Mouse (Mus musculus): ENCODE results near the gene Ctc1. TPM values are rescaled to one million over a fixed set of nuclear protein-coding genes. Genes with fewer than 3 reads are reported as not detected.

Ctc1 gene
- total RNA-seq, 1 experiment from 2014 or later = 21.9 TPM

DNA sequence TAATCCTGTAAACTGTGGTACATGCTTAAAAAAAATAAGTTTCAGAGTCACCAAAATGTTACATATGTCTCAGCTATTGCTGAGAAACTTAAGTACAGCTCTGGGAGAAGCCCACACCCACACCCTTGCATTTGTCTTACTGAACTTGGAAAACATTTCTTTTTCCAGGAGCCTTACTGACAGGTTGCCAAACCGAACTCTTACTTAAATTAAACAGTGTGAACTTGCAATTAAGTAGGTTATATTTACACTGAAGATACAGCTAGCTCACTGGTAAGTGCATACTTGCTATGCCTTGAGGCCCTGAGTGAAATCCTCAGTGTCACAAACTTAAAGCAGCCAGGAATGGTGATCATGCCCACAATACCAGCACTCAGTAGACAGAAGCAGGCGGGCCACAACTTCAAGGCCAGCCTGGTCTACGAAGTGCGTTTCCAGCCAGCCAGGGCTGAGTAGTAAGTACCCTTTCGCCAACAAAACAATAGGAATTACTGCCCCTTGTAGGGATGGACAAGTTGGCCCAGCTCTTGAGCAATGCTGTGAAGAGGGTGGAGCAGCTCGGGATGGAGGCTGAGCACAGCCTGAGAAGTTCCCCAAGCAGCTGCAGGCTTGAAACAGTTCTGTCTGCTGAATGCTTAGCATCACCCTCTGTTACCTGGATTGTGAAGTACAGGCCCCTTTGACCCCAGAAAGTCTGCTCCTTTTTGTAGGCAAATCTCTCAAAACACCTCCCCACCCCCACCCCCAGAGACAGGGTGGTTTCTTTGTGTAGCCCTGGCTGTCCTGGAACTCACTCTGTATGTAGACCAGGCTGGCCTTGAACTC lies 58.5 kb downstream of the Ctc1 start:
- peak in 1 of 2 experiments; percentile 14; a peak in 1 of 4 replicates for ATAC-seq (replicated peaks in 1 of 2; ENCODE audit: insufficient read depth in 1 of 2, low FRiP score in 2 of 2, low TSS enrichment in 1 of 2, low read depth in 1 of 2, poor library complexity in 2 of 2, severe bottlenecking in 2 of 2)

DNA sequence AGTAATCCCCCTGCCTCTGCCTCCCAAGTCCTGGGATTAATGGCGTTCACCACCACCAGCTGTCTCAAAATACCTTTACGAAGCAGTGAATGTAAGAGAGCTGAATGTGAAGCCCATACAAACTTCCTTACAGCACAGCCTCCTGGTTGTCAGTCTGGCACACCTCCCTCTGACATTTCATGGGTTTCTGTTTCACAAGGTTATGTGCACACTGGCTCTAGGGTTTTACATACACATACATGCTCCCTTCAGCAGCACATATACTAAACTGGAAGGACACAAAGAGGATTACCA lies 59.0 kb downstream of the Ctc1 start:
- no peak for ATAC-seq (replicated peaks in 1 of 2; ENCODE audit: insufficient read depth in 1 of 2, low FRiP score in 2 of 2, low TSS enrichment in 1 of 2, low read depth in 1 of 2, poor library complexity in 2 of 2, severe bottlenecking in 2 of 2)

DNA sequence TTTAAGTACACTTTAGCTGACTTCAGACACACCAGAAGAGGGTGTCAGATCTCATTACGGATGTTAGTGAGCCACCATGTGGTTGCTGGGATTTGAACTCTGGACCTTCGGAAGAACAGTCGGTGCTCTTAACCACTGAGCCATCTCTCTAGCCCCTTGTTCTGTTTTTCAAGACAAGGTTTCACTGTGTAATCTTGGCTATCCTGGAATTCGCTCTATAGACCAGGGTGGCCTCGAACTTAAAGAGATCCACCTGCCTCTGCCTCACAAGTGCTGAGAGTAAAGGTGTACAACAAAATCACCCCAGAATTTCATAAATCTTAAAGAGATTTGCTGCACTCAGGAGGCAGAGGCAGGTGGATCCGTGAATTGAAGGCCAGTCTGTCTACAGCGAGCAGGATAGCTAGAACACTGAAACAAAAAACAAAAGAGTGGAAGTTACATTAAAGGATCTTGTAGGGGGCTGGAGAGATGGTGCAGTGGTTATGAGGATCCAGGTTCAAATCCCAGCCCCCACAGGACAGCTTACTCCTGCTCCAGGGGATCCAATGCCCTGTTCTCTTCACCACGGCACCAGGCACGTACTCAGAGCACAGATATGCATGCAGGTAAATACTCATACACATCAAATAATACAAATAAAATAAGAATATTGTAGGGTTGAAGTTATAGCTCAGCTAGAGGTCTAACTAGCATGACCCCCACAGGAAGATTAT lies 60.2 kb downstream of the Ctc1 start:
- ATAC-seq (replicated peaks in 1 of 2; ENCODE audit: insufficient read depth in 1 of 2, low FRiP score in 2 of 2, low TSS enrichment in 1 of 2, low read depth in 1 of 2, poor library complexity in 2 of 2, severe bottlenecking in 2 of 2) = no peak

DNA sequence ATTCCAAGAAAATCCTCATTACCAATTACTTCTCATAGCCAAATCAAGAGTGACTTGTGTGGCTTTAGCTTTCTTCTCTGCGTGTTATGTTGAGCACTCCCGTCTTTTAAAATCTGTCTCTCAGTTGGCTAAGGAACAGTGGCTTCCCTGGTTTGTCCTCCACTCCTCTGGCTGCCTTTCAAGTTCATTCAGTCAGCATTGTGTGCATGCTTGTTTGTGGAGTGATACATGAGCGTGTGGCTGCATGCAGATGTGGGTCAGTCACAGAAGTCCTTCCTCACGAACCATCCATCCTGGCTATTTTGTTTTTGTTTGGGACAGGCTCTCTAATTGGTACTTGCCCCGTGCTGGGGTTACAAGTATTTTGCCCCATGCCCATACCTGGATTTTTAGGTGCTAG lies 60.9 kb downstream of the Ctc1 start:
- no peak for ATAC-seq (replicated peaks in 1 of 2; ENCODE audit: insufficient read depth in 1 of 2, low FRiP score in 2 of 2, low TSS enrichment in 1 of 2, low read depth in 1 of 2, poor library complexity in 2 of 2, severe bottlenecking in 2 of 2)

DNA sequence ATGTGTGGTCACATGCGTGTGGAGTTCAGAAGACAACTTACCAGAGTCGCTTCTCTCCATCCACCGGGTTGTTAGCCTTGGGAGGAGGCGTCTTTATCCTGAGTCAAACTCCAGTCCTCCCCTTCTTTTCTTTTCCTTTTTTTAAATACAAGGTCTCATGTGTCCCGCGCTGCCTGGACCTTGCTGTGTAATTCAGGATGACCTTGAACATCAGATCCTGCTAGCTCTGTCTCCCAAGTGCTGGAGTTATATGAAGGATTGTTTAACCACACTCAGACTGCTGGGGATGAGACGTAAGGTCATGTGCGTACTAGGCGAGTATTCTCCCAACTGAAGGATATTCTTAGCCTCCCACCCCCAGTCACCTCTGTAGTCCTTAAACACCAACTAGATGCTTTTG lies 61.6 kb downstream of the Ctc1 start:
- ATAC-seq (replicated peaks in 1 of 2; ENCODE audit: insufficient read depth in 1 of 2, low FRiP score in 2 of 2, low TSS enrichment in 1 of 2, low read depth in 1 of 2, poor library complexity in 2 of 2, severe bottlenecking in 2 of 2) = no peak

DNA sequence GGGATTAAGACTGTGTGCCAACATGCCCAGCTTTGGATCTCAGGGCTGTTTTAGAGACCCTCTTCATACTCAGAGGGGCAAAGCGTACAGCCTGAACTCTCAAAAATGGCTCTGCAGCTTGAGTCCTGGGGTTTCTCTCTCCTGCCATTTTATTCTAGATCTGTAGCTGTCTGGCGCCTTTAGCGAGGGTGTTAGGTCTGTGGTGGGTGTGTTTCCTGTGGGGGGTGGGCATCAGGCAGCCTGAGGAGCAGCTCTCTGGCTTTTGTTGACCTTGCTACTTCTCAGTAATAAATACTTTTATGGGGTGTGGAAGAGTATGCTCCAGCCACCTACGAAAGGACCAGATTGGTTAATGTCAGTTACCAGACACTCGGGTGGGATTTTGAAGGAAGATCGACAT lies 62.3 kb downstream of the Ctc1 start:
- ATAC-seq (replicated peaks in 1 of 2; ENCODE audit: insufficient read depth in 1 of 2, low FRiP score in 2 of 2, low TSS enrichment in 1 of 2, low read depth in 1 of 2, poor library complexity in 2 of 2, severe bottlenecking in 2 of 2) = no peak

DNA sequence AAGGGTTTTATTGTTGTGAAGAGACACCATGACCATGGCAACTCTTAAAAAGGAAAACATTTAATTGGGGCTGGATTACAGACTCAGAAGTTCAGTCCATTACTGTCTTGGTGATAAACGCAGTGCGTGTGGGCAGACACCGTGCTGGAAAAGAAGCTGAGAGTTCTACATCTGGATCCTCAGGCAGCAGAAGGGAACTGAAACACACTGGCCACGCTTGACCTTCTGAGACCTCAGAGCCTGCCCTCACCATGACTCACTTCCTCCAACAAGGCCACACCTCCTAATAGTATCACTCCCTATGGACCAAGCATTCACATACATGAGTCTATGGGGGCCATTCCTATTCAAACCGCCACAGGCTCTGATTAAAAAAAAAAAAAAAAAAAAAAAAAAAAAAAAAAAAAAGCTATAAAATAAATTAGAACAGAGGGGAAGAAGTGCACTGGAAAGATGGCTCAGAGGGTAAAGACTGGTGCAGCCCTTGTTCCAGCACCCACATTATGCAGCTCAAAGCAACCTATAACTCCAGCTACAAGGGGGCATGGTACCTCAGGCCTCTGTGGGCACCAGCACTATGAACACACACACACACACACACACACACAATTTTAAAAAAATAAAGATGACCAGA lies 63.2 kb downstream of the Ctc1 start:
- no peak for ATAC-seq (replicated peaks in 1 of 2; ENCODE audit: insufficient read depth in 1 of 2, low FRiP score in 2 of 2, low TSS enrichment in 1 of 2, low read depth in 1 of 2, poor library complexity in 2 of 2, severe bottlenecking in 2 of 2)

DNA sequence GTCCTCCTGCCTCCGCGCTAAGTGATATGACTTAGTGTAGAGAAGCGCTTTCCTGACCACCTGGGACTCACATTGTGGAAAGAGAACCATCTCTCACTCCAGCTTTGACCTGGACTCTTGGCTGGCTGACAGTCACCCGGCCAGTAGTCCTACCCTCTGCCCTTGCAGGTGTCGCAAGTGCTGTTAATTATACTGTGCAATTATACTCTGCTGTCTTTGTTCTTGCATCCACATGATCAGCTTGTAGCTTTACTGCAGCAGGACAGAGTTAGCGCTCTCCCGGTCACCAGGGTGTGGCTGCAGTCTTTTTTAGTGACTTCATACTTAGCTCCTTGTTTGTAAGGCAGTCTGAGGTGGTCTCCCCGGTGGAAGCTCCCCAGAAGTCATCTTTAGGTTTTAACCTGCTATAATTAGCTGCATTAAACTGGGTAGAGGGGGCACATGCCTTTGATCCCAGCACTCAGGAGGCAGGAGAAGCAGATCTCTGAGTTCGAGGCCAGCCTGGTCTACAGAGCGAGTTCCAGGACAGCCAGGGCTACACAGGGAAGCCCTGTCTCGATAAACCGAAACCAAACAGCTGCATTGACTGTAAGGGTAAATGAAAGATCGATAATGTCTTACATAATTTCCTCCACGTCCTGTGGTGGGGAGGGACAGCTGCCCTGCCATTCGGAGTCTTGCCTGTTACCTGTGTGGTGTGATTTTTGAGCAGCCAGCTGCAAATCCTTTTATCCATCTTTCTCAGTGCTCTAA lies 64.6 kb downstream of the Ctc1 start:
- no peak for ATAC-seq (replicated peaks in 1 of 2; ENCODE audit: insufficient read depth in 1 of 2, low FRiP score in 2 of 2, low TSS enrichment in 1 of 2, low read depth in 1 of 2, poor library complexity in 2 of 2, severe bottlenecking in 2 of 2)

DNA sequence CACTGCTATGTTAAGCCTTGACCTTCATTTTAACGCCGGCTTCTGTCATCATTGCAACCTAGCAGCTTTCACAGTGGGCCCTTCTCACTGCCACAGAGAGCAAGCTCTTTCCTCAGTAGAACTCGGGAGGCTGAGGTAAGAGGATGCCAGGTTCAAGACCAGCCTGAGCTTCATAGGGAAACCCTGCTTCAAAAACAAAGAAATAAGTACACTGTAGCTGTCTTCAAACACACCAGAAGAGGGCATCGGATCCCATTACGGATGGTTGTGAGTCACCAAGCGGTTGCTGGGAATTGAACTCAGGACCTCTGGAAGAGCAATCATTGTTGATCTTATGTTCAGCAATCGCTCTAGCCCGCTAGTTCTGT lies 65.1 kb downstream of the Ctc1 start:
- no peak for ATAC-seq (replicated peaks in 1 of 2; ENCODE audit: insufficient read depth in 1 of 2, low FRiP score in 2 of 2, low TSS enrichment in 1 of 2, low read depth in 1 of 2, poor library complexity in 2 of 2, severe bottlenecking in 2 of 2)

DNA sequence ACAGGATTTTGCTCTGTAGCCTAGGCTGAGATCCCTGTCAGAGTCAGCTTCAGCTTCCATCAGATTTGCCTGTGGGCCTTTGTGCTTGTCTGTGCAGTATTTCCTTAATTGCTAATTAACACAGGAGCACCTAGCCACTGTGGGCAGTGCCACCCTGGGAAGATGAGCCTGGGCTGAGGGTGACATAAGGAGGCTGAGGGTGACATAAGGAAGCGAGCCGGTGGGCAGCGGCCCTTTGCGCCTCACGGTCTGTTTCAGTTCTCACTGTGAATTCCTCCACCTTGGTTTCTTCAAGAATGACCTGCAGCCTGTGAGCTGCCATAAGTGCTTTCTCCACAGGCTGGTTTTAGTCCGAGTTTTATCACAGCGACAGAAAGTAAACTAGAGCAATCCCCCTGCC lies 65.9 kb downstream of the Ctc1 start:
- ATAC-seq (replicated peaks in 1 of 2; ENCODE audit: insufficient read depth in 1 of 2, low FRiP score in 2 of 2, low TSS enrichment in 1 of 2, low read depth in 1 of 2, poor library complexity in 2 of 2, severe bottlenecking in 2 of 2) = no peak

DNA sequence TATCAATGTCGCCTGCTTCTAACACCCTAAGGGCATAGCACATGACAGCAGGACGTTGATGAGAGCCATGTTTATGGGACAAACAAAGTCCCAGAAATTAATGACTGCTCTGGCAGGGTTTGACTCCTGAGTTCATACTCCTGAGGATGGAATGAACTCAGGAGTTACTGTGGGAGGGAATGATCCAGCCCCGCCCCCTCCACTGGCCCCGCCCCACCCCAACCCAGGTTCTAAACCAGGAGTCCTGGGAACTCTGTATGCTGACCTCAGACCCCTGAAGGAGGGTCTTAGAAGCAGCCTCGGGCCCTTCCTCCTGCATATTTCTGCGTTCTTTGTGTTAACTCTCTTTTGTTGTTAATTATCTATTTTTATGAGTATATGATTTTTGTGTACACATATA lies 69.9 kb downstream of the Ctc1 start:
- no peak for ATAC-seq (replicated peaks in 1 of 2; ENCODE audit: insufficient read depth in 1 of 2, low FRiP score in 2 of 2, low TSS enrichment in 1 of 2, low read depth in 1 of 2, poor library complexity in 2 of 2, severe bottlenecking in 2 of 2)

Other genes with a start within 250 kb of the Ctc1 start
- 51.2 and 73.3 TPM in 2 replicates for gene Ndel1, start 144.1 kb upstream of the Ctc1 start, total RNA-seq (2017)
- gene Rnf222, start 127.4 kb upstream of the Ctc1 start, total RNA-seq (2017) = not detected in 2 replicates
- 6,451 and 7,582 TPM in 2 replicates for gene Rpl26, start 114.3 kb upstream of the Ctc1 start, total RNA-seq (2017)
- gene Odf4, start 88.8 kb upstream of the Ctc1 start, total RNA-seq (2017) = not detected in 2 replicates
- gene Arhgef15, start 58.4 kb upstream of the Ctc1 start, total RNA-seq (2017) = 0.81 and 1.8 TPM in 2 replicates
- gene Slc25a35, start 47.8 kb upstream of the Ctc1 start, total RNA-seq (2017) = 2.3 and 2.4 TPM in 2 replicates
- 40.1 and 44.5 TPM in 2 replicates for gene Rangrf, start 40.7 kb upstream of the Ctc1 start, total RNA-seq (2017)
- 34.5 and 39.2 TPM in 2 replicates for gene Pfas, start 7.5 kb upstream of the Ctc1 start, total RNA-seq (2017)
- gene Aurkb, start 29.7 kb downstream of the Ctc1 start, total RNA-seq (2017) = 56.2 and 69.2 TPM in 2 replicates
- gene Borcs6, start 43.8 kb downstream of the Ctc1 start, total RNA-seq (2017) = 5.2 and 6.7 TPM in 2 replicates
- gene Tmem107, start 54.9 kb downstream of the Ctc1 start, total RNA-seq (2017) = 22.0 and 39.1 TPM in 2 replicates
- gene Vamp2, start 72.6 kb downstream of the Ctc1 start, total RNA-seq (2017) = 20.9 and 22.5 TPM in 2 replicates
- gene Per1, start 79.3 kb downstream of the Ctc1 start, total RNA-seq (2017) = 33.6 and 42.1 TPM in 2 replicates
- not detected in 2 replicates for gene Hes7, start 104.5 kb downstream of the Ctc1 start, total RNA-seq (2017)
- gene 9130213A22Rik, start 106.7 kb downstream of the Ctc1 start, total RNA-seq (2017) = not detected in 2 replicates
- gene Aloxe3, start 110.0 kb downstream of the Ctc1 start, total RNA-seq (2017) = not detected in 2 replicates
- gene Alox12b, start 141.1 kb downstream of the Ctc1 start, total RNA-seq (2017) = not detected in 2 replicates
- 0.30 TPM in 1 of 2 replicates, not detected in the other for gene Alox8, start 181.9 kb downstream of the Ctc1 start, total RNA-seq (2017)
- not detected in 2 replicates for gene Gucy2e, start 221.1 kb downstream of the Ctc1 start, total RNA-seq (2017)